Mouse (Mus musculus) ES-E14 (cell line): ENCODE measurements around the gene Herc6.

Source experiments
- ZC3H11A ChIP-seq: IDR thresholded peaks from 2 replicates; pipeline ENCODE4 v1.6.1; 2012; ENCODE audit warnings: low read depth, mild to moderate bottlenecking, inconsistent platforms, low read length, borderline replicate concordance
- ZNF384 ChIP-seq: IDR thresholded peaks from 2 replicates; pipeline ENCODE4 v1.6.1; 2012; ENCODE audit warnings: low read depth, low read length, inconsistent platforms

- no peak for TF ChIP-seq ZC3H11A
- no peak for TF ChIP-seq ZNF384
Observed at GRCm38 (mm10) chr6:57580881-57581548, at the start of gene Herc6.
